Mouse (Mus musculus) kidney, adult 9 months (tissue): Measurements from ENCODE around the gene Habp4.

ENCODE experiments used
- DNase-seq: peaks from one replicate; pipeline ENCODE4 v3.0.0; 2022

The Habp4 gene

DNA sequence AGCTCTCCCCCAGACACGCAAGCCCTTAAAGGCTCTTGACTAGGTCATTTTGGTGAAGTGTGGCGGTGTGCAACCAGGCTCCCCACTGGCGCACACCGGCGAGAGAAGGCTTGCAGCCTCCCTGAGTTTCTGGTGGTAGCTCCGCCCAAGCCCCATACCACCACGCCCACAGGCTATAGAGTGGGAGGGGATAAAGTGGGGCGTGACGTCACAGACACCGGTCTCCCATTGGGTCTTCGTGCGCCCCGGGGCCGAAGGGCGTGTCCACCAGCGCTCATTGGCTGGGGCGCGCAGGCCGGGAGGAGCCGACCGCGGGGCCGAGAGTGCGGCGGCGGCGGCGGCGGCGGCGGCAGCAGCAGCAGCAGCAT, at the start of gene Habp4:
Habp4 (plus strand) TSS at position 277 of the 368 bp plus-strand sequence.
- DNase-seq, result peak; percentile 99

- peak; percentile 43 for DNase-seq
Observed at GRCm38 (mm10) chr13:64117442-64117841, 44.2 kb upstream of the Habp4 start.

GRCm38 (mm10) chr13:64120760-64121159, 40.9 kb upstream of the Habp4 start:
- no peak for DNase-seq

DNA sequence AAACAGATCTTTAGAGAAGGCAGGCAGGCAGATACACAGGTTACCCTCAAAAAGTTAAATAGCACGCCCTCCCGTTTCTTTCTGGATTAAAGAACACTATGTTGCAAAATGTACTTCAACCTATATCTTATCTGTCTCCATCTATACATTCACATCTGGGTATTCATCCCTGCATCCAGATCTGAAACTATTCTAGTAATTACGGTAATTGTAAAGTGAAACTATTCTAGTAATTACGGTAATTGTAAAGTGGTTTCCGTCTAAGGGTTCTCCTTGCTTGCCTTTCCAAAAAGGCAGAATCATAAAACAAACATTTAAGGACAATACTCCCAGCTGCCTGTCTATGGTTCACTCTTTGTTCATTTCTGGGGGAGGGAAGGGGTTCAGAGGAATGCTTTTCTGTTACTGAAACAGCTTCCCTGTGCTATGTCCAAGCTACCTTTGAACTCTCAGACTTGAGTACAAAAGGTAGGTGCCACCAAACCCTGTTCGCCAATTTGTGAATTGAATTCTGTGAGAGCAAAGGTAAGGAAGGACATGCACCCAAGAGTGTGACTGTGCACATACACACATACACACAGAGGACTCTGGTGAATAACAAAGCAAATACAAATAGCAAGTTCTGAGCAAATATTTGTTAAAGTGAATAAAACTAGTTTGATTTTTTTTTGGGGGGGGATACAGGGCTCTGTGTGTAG, 38.0 kb upstream of the Habp4 start:
- peak; percentile 84 for DNase-seq

DNA sequence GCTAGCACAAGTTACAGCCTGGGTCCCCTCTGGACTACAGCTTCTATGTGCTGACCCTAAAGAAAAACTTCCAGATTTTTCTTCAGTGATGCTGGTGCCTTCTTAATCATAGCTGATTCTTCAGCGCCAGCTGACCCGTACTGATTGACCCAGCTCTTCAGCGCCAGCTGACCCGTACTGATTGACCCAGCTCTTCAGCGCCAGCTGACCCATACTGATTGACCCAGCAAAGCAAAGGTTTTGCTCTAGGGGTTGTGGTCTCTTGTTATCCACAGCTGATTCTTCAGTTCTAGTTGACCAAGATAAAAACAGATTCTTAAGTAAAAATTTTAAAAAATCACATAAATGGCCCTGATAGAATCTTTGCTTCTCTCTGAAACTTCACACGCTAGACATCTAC, 36.7 kb upstream of the Habp4 start:
- DNase-seq, result peak; percentile 46

GRCm38 (mm10) chr13:64126316-64126715, 35.3 kb upstream of the Habp4 start:
- DNase-seq, result no peak

DNA sequence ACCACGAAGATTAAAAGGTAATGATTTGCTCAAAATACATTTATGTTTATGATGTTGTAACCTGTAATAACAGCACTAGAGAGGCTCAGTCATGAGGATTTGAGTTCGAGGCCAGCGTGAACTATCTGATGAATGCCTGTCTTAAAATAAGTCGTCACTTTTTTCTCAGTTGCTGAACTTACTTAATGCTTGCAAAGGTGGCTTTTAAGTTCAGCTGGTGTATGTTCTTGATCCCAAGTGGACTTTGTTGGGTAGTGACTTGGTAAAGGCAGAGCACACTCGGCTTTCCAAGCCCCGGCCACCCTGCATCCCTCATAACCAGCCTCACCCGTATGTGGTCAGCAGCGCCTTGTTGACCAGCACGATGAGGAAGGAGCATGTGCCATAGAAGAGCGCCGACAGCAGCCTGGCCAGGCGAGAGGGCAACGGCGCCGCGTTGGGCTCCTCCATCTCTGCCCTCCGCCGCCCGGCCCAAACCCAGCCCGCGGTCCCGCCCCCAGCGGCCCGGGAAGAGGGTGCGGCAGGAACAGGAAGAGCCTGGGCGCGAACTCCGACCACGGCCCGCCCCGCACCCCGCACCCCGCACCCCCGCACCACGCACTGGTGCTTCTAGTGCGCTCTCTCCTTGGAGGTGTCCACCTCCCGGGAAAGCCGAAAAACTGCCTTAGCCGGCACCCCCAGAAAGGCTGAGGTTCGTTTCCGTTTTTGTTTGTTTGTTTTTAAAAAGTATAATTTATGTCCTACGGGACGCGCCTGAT, 32.6 kb upstream of the Habp4 start, which contains the start of gene Slc35d2:
Slc35d2 (minus strand) TSS at position 511 of the 758 bp plus-strand sequence.
- DNase-seq, result peak; percentile 74

DNA sequence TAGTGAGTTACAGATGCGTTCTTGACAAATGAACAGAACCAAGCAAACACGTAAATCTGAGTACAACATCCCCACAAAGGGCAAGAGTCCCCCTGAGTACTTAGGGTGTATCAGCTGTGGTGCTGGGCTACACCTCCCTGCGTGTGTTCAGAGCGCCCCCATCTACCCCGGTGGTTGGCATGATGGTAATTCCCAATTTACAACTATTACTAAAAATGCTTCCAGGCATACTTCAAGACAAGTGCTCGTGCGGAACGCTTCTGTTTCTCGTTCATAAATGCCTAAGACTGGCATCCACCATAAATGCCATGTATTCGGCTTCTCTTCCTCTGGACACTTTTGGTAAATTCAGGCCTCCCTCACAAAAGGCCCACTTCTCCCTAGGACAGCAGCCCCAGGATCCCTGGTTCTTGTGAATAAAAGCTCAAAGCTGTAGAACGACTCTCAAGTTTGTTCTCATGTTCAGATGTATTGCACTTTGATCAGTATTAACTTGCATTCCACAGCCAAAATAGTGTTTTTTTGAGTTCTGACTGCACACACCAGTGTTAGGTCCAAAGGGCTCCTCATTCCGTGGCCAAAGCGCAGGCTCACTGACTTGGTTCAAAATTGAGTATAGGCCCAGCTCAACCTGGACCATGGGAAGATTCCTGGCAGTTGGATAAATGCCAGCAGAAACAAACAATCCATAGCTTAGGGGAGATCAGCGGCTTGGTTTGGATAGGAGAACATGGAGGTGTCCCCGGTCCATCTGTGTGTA, 31.8 kb upstream of the Habp4 start:
- peak; percentile 92 for DNase-seq

- DNase-seq, result no peak
Observed at GRCm38 (mm10) chr13:64150121-64150520, 11.5 kb upstream of the Habp4 start.

GRCm38 (mm10) chr13:64152241-64152669, 9.4 kb upstream of the Habp4 start:
- peak; percentile 87 for DNase-seq

- DNase-seq, result no peak
Observed at GRCm38 (mm10) chr13:64152671-64153082, 8.9 kb upstream of the Habp4 start.

- DNase-seq, result peak; percentile 99
Observed at GRCm38 (mm10) chr13:64153083-64153682, 8.4 kb upstream of the Habp4 start, which contains the start of gene Zfp367. Zfp367 (minus strand) TSS chr13:64153202.

- peak; percentile 89 for DNase-seq
Observed at GRCm38 (mm10) chr13:64153751-64154267, 7.8 kb upstream of the Habp4 start.

GRCm38 (mm10) chr13:64154651-64155050, 7.0 kb upstream of the Habp4 start:
- DNase-seq, result no peak

- peak; percentile 88 for DNase-seq
Observed at GRCm38 (mm10) chr13:64155171-64155571, 6.5 kb upstream of the Habp4 start.

DNA sequence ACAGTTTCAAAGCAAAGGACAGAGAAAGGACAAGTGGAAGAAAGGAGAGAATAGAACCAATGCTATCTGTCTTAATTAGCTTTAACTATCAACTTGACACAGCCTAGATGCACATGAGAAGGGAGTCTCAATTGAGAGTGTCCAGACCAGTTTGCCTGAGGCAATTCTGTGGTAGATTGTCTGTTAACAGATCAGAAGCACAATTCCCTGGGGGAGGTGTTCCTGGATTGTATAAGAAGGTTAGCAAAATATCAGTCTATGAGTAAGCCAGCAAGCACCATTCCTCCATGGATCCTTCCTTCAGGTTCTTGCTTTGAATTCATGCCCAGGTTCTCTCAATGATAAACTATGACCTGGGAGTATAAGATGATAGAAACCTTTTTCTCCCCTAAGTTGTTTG, 4.7 kb upstream of the Habp4 start:
- no peak for DNase-seq

GRCm38 (mm10) chr13:64161916-64162611, 440 bp downstream of the Habp4 start:
- no peak for DNase-seq

GRCm38 (mm10) chr13:64162626-64163025, 1.0 kb downstream of the Habp4 start:
- no peak for DNase-seq

DNA sequence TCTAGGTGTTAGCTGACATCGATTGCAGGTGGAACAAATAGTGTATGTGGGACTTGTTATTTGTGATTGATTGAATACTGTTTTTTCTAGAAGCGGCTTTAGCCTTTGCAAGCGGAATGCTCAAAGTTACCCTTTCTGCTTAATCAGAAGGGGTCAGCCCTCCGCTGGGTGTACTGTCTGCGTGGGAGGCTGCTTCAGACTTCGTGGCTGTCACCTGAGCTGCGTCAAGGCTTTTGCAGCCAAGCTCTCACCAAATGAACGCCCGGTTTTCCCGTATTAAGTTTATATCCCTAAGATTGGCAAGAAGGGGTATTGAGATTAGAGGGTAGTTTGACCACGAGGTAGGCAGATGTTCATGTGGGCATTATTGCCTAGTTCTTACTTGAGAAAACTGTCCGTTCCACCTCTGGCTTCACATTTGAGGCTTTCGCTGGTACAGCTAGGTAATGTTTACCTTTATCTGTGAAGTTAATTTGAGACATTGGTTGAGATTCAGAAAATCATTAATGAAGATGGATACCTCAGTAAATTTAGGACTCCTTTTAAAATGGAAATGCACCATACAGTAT, 1.6 kb downstream of the Habp4 start:
- peak; percentile 50 for DNase-seq

- no peak for DNase-seq
Observed at GRCm38 (mm10) chr13:64169746-64170145, 8.1 kb downstream of the Habp4 start.

- DNase-seq, result no peak
Observed at GRCm38 (mm10) chr13:64178000-64178399, 16.4 kb downstream of the Habp4 start.
